Mouse (Mus musculus) liver, embryonic 14.5 days (tissue): ENCODE data around the gene F8. TPM values are rescaled to one million over a fixed set of nuclear protein-coding genes. Genes with fewer than 3 reads are reported as not detected.

Source experiments
- ATAC-seq: fragments of 200-750 bp; cut with Nextera tagmentation; 2 replicates; pipeline ENCODE4 v1.8.0; 2017; ENCODE audit warnings: moderate number of reproducible peaks, mild to moderate bottlenecking, moderate library complexity; ENCODE audit not compliant: insufficient read depth
- DNase-seq, 3 experiments: peaks; one replicate each; pipeline ENCODE4 v3.0.0-alpha.2; 2012 to 2013; ENCODE audit warnings: low read depth in 3 of 3, low spot score in 3 of 3
- H3K27ac ChIP-seq: fragments of 300-500 bp; sonication (generic); 2 replicates; pipeline ENCODE4 v1.5.1; 2014; ENCODE audit warnings: moderate library complexity, mild to moderate bottlenecking, control low read depth, inconsistent platforms
- H3K27me3 ChIP-seq: fragments of 300-500 bp; sonication (generic); 2 replicates; pipeline ENCODE4 v1.6.1; 2014; ENCODE audit warnings: mild to moderate bottlenecking, low read length, moderate library complexity; ENCODE audit not compliant: control insufficient read depth, insufficient read depth
- H3K36me3 ChIP-seq: fragments of 300-500 bp; sonication (generic); replicated peaks from 2 replicates; pipeline ENCODE4 v1.6.1; 2014; ENCODE audit warnings: low read depth; ENCODE audit not compliant: control insufficient read depth, insufficient read depth
- H3K4me1 ChIP-seq, 2 experiments: fragments of 200-500 bp in 1 of 2; fragments of 300-500 bp in 1 of 2; sonication (generic) in 1 of 2; replicated peaks; 2 replicates each; pipeline ENCODE4 v1.6.1; 2012 to 2014; ENCODE audit warnings: antibody characterized with exemption in 1 of 2, inconsistent platforms in 1 of 2, low read length in 1 of 2; ENCODE audit not compliant: control insufficient read depth in 2 of 2, insufficient read depth in 2 of 2
- H3K4me2 ChIP-seq: fragments of 300-500 bp; sonication (generic); 2 replicates; pipeline ENCODE4 v1.6.1; 2014; ENCODE audit warnings: low read depth, mild to moderate bottlenecking, control low read depth, moderate library complexity
- H3K4me3 ChIP-seq, 2 experiments: fragments of 200-500 bp in 1 of 2; fragments of 300-500 bp in 1 of 2; sonication (generic) in 1 of 2; 2 replicates each; pipeline ENCODE4 v1.5.1; 2012 to 2014; ENCODE audit warnings: low read depth in 2 of 2, low read length in 2 of 2, mild to moderate bottlenecking in 2 of 2, control low read depth in 1 of 2, inconsistent platforms in 1 of 2, moderate library complexity in 1 of 2; ENCODE audit not compliant: insufficient read depth in 1 of 2
- H3K9ac ChIP-seq: fragments of 300-500 bp; sonication (generic); replicated peaks from 2 replicates; pipeline ENCODE4 v1.6.1; 2014; ENCODE audit warnings: mild to moderate bottlenecking, control low read depth, moderate library complexity
- H3K9me3 ChIP-seq: fragments of 300-500 bp; sonication (generic); 2 replicates; pipeline ENCODE4 v1.6.1; 2016; ENCODE audit warnings: low read length, mixed read lengths; ENCODE audit not compliant: control insufficient read depth
- CTCF ChIP-seq: IDR thresholded peaks from 2 replicates; pipeline ENCODE4 v1.5.1; 2016; ENCODE audit warnings: antibody characterized with exemption, low read depth, control low read depth
- EP300 ChIP-seq: IDR thresholded peaks from 2 replicates; pipeline ENCODE4 v1.6.1; 2016; ENCODE audit warnings: antibody characterized with exemption, low read depth
- WGBS: fragments of 180-500 bp; shearing (Covaris S2); extraction: QIAGEN DNeasy Blood & Tissue Kit; methylation state at CpG from one replicate; pipeline ENCODE4 v1.1.7; 2014; ENCODE audit not compliant: insufficient replicate concordance; 5-methylcytosine and 5-hydroxymethylcytosine counted together
- polyA plus RNA-seq, 2 experiments: library from polyadenylated mRNA; depleted of rRNA in 1 of 2; stranded (reverse) in 1 of 2; unstranded in 1 of 2; fragments of >200 nt; fragmentation: Nextera tagmentation in 1 of 2; extraction: Ambion mirVana in 1 of 2; gene quantifications; 2 replicates each; pipeline versions ENCODE4 v1.2.1 to v1.2.3; 2012 to 2014

Gene F8
- polyA plus RNA-seq, 2 experiments, result 0.46 to 1.8 TPM

- H3K4me3 ChIP-seq, result no peak overlapping the region
- peaks cover 10 to 13% of the 10 kb centered on the region in 2 experiments for H3K4me1 ChIP-seq
- H3K9ac ChIP-seq, result no peak overlapping the region
- DNase-seq (no peak), ATAC-seq (no peak)
- no peaks in the 10 kb centered on the region for H3K27me3 ChIP-seq
- H3K9me3 ChIP-seq, result no peaks in the 10 kb centered on the region
- WGBS, result 83% methylated on average over 1 of the region's 1 CpGs
- no peak for TF ChIP-seq CTCF
- TF ChIP-seq EP300, result no peak
- no peak overlapping the region for H3K27ac ChIP-seq
- no peaks in the 10 kb centered on the region for H3K36me3 ChIP-seq
- H3K4me2 ChIP-seq, result no peak overlapping the region
These were observed 17.1 kb upstream of the F8 start for GRCm38 (mm10) chrX:75399471-75399870.

DNA sequence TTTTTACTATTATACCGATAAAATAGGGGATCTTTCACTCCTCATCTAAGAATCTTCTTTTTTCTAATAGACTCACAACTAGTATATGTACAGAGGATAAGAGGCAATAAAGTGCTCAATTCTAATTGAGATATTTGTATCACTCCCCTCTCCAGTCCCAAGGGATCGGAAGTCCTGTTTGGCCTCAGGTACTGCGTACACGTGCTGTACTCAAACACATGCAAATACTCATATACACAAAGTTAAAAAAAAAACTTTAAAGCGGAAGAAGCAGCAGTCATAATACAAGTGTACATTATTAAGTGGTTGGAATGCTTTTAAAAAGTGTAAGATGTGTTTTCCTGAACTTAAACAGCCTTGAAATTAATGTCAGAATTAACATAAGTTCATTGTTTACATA lies 716 bp downstream of the F8 start:
- Histone ChIP-seq H3K4me1 (peaks cover 0 to 2% of the 10 kb centered on the region in 2 experiments; a peak in 1 of 4 replicates), H3K9me3 (no peaks in the 10 kb centered on the region), H3K27me3 (no peaks in the 10 kb centered on the region), H3K27ac (no peak overlapping the region), H3K4me2 (peak overlapping the region; percentile 67), H3K4me3 (peak overlapping the region; percentile 30 to 61; a peak in 3 of 4 replicates), H3K36me3 (no peaks in the 10 kb centered on the region), H3K9ac (peak overlapping the region; percentile 70; the same call in 1 of the 2 replicates)
- 64% methylated on average over 5 of the region's 5 CpGs for WGBS
- no peak for TF ChIP-seq EP300
- TF ChIP-seq CTCF, result no peak
- DNase-seq, result no peak
- no peak for ATAC-seq

GRCm38 (mm10) chrX:75381176-75381575 lies 1.2 kb downstream of the F8 start:
- ATAC-seq (no peak), DNase-seq (no peak)
- H3K27me3 ChIP-seq, result no peaks in the 10 kb centered on the region
- H3K9ac ChIP-seq, result no peak overlapping the region
- no peak overlapping the region for H3K27ac ChIP-seq
- WGBS, result 63% methylated on average over 1 of the region's 1 CpGs
- H3K9me3 ChIP-seq, result no peaks in the 10 kb centered on the region
- H3K4me2 ChIP-seq, result no peak overlapping the region
- no peak overlapping the region for H3K4me3 ChIP-seq
- H3K4me1 ChIP-seq, result peaks cover 0 to 2% of the 10 kb centered on the region in 2 experiments; a peak in 1 of 4 replicates
- H3K36me3 ChIP-seq, result no peaks in the 10 kb centered on the region
- no peak for TF ChIP-seq CTCF
- TF ChIP-seq EP300, result no peak

- Histone ChIP-seq H3K27ac (no peak overlapping the region), H3K4me2 (no peak overlapping the region), H3K27me3 (no peaks in the 10 kb centered on the region), H3K4me1 (peaks cover 0 to 2% of the 10 kb centered on the region in 2 experiments; a peak in 1 of 4 replicates), H3K4me3 (no peak overlapping the region), H3K9ac (no peak overlapping the region), H3K36me3 (no peaks in the 10 kb centered on the region), H3K9me3 (no peaks in the 10 kb centered on the region)
- TF ChIP-seq EP300 (no peak), CTCF (no peak)
- peak; percentile 21; the same call in 1 of the 2 replicates for ATAC-seq
- DNase-seq, result no peak
These were observed 5.6 kb downstream of the F8 start for GRCm38 (mm10) chrX:75376815-75377214.

- no peaks in the 10 kb centered on the region for H3K36me3 ChIP-seq
- H3K4me2 ChIP-seq, result no peak overlapping the region
- H3K9ac ChIP-seq, result no peak overlapping the region
- no peak overlapping the region for H3K4me3 ChIP-seq
- no peak overlapping the region for H3K27ac ChIP-seq
- ATAC-seq, result no peak
- TF ChIP-seq EP300 (no peak), CTCF (no peak)
- H3K27me3 ChIP-seq, result no peaks in the 10 kb centered on the region
- H3K9me3 ChIP-seq, result no peaks in the 10 kb centered on the region
- 51% methylated on average over 2 of the region's 2 CpGs for WGBS
- DNase-seq, result no peak
- no peaks in the 10 kb centered on the region for H3K4me1 ChIP-seq
These were observed 9.6 kb downstream of the F8 start for GRCm38 (mm10) chrX:75372666-75373425.
